Mouse (Mus musculus) layer of hippocampus, postnatal 10 days (tissue): ENCODE measurements around the gene 2610528J11Rik. TPM values are rescaled to one million over a fixed set of nuclear protein-coding genes. Genes with fewer than 3 reads are reported as not detected.

Experiments
- total RNA-seq, 2 experiments: library from RNA; stranded (reverse); gene quantifications; 2 replicates each; pipeline ENCODE4 v1.2.3; 2021

Gene 2610528J11Rik
- total RNA-seq, 2 experiments from 2014 or later = not detected

Other genes starting within 250 kb of the 2610528J11Rik start
- gene Ptprf, start 235.6 kb upstream of the 2610528J11Rik start, total RNA-seq = 100 to 1,000 TPM; 140 to 142 TPM
- 10 to 100 TPM; 33.5 to 42.2 TPM for gene Szt2, start 117.7 kb upstream of the 2610528J11Rik start, total RNA-seq
- gene Med8, start 117.7 kb upstream of the 2610528J11Rik start, total RNA-seq = 10 to 100 TPM; 75.8 to 80.1 TPM
- gene Elovl1, start 98.9 kb upstream of the 2610528J11Rik start, total RNA-seq = 10 to 100 TPM; 16.4 to 17.7 TPM
- gene Cdc20, start 89.6 kb upstream of the 2610528J11Rik start, total RNA-seq = 1 to 10 TPM; 5.0 to 6.3 TPM
- gene Mpl, start 69.5 kb upstream of the 2610528J11Rik start, total RNA-seq = under 1 TPM in 1 of 2 experiments, not detected in 1; 0.16 TPM
- gene Tie1, start 36.9 kb upstream of the 2610528J11Rik start, total RNA-seq = 10 to 100 TPM; 15.3 to 16.2 TPM
- gene Tmem125, start 17.0 kb downstream of the 2610528J11Rik start, total RNA-seq = 1 to 10 TPM in 1 of 2 experiments, under 1 TPM in 1; 0.58 to 1.2 TPM
- 1 to 10 TPM in 1 of 2 experiments, under 1 TPM in 1; 0.80 to 1.0 TPM for gene Cfap57, start 93.8 kb downstream of the 2610528J11Rik start, total RNA-seq
- 10 to 100 TPM; 61.3 to 62.9 TPM for gene Ebna1bp2, start 93.8 kb downstream of the 2610528J11Rik start, total RNA-seq
- gene Olfr62, start 132.0 kb downstream of the 2610528J11Rik start, total RNA-seq = not detected
- gene Olfr1342, start 165.8 kb downstream of the 2610528J11Rik start, total RNA-seq = not detected
- not detected for gene Olfr1341, start 176.5 kb downstream of the 2610528J11Rik start, total RNA-seq
- gene Olfr1340, start 193.1 kb downstream of the 2610528J11Rik start, total RNA-seq = not detected
- not detected for gene Olfr1339, start 205.2 kb downstream of the 2610528J11Rik start, total RNA-seq
- not detected for gene Olfr1338, start 231.7 kb downstream of the 2610528J11Rik start, total RNA-seq